Mouse (Mus musculus) v-Abl transformed pro-B cells (cell line): Measurements from ENCODE around the gene Xrcc4.

Source experiments
- in situ Hi-C, 2 experiments: fragments of 400-800 bp; cut with MboI; formaldehyde crosslinking; loops; one replicate each; pipeline ENCODE4 v1.15.1; 2025; ENCODE audit not compliant: unreplicated experiment in 2 of 2

Gene Xrcc4

GRCm38 (mm10) chr13:89970940-89971339 is 118.5 kb downstream of the Xrcc4 start:
- in situ Hi-C loops, result no loop called here

DNA sequence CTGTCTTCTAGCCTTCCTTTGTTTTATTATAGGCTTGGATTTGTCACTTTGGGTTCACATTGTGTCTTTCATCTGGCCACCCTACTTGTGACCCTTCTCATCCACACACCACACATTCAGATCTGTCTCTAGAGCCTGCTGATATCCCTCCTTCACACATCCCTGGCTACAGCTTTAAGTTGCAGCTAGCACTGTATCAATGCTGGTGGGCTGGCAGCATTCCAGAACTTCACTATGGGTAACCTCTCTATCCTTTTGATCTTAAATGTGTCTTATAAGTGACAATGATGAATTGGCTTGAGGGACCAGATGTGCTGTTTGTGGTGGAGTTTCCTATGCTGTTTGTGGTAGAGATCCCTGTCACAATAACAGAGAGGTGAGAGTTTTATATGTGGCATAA is 120.7 kb downstream of the Xrcc4 start:
- in situ Hi-C loops, result no loop called here

DNA sequence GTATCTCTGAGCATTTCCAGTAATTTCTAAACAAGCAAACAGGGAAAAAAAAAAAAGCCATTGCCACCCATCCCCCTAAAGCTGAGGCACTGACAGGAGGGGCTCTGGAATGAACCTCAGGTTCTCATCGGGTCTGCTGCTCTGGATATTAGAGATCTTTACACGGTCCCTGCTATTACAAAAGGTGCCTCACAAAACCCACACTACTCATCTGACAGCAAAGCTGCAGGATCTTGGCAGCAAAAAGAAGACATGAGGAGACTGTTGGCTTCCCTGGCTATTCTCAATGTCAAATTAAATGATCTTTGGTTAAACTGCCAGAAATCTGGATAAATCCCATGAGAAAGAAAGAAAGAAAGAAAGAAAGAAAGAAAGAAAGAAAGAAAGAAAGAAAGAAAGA is 145.1 kb downstream of the Xrcc4 start:
- in situ Hi-C loops, result no loop called here

DNA sequence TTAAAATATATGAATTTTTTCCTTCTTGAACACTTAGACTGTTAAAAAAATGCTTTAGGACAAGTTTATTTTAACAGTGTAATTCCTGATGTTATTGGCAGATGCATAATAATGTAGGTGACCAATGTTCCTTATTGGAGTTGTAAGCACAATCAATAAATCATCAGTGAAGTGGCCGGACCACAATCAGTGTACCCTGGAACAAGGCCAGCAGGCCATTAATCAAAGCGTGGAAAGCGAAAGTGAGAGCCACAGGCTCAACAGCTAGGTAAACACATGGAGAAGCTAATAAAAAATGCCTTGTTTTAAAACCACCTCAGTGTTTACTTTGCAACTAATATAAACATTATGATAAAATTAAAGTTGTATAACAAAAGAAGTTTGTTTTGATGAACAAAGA is 159.9 kb downstream of the Xrcc4 start:
- in situ Hi-C loops, result no loop called here

GRCm38 (mm10) chr13:89918814-89919481 is 170.5 kb downstream of the Xrcc4 start:
- in situ Hi-C loops, result no loop called here

DNA sequence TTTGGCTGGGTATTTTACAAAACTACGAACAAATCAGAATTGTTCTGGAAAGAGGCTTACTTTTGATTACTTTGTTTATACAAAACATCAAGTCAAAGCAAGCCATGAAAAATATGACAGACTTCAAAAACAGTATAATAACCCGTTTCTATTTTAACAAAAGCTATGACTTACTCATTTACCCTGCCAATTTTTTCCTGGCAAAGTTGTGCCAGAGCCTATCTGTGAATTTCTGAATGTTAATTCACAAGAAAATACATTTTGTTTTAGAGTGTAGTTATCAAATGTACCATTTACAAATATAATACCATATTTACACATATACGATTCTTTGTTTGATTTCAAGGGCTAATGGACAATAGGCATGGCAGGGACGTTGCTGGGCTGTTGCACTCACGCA is 175.1 kb downstream of the Xrcc4 start:
- in situ Hi-C loops, result no loop called here

GRCm38 (mm10) chr13:89913891-89914290 is 175.5 kb downstream of the Xrcc4 start:
- in situ Hi-C loops, result no loop called here

- in situ Hi-C loops, result no loop called here
Observed at GRCm38 (mm10) chr13:89906120-89906519, 183.3 kb downstream of the Xrcc4 start.

DNA sequence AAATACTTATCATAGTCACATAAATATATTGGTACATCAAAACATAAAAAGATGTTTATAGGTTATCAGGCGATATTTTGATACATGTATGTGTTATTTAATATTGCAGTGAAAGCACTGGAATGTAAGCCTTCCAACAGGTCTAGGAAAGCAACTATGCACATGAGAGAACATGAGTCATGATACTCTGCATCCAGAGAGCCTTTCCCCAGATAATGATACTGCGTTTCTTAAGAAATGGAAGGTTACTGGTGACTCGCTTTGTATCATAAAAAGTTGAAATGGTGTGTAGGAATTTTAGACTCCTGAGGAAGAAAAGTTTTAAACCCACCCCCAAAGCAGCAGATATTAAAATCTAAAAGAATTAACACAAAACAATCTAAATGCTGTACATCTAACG is 190.3 kb downstream of the Xrcc4 start:
- in situ Hi-C loops, result no loop called here

- in situ Hi-C loops, result no loop called here
Observed at GRCm38 (mm10) chr13:89892140-89892539, 197.3 kb downstream of the Xrcc4 start.

DNA sequence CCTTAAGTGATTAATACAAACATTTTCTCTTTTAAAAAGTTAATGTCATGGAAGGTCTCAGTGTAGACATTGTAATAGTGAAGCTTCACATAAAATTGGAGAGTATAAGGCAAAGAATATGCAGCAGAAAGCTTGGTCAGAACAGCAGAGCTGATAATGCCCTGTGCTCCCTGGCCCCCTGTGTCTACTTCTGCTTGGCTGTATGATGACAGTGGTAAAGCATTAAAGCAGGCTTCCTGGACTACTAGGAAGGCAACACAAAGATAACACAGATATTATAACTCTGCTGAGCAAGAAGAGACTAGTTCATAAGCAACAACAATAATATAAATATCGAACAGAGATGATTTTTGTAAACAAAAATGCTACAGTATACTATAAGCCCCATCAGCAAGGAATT is 199.2 kb downstream of the Xrcc4 start:
- in situ Hi-C loops, result no loop called here

GRCm38 (mm10) chr13:89889074-89889473 is 200.3 kb downstream of the Xrcc4 start:
- in situ Hi-C loops, result no loop called here

DNA sequence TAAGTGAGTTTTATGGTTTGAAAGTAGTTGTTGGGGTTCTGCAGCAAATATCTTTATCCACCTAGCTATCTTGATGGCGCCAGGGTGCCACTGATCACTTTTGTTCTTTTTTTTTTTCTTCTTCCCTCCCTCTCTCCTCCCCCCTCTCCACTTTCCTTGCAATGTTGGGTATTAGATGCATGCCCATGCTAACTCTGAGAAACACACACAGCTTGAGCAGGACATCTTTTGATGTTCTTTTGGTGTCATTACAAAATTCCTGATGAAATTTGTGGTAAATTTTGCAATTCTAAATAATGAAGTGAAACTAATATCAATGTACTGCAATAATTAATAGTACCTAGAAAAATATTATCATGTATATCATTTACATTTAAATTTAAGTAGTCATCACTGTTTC is 205.9 kb downstream of the Xrcc4 start:
- in situ Hi-C loops, result no loop called here

DNA sequence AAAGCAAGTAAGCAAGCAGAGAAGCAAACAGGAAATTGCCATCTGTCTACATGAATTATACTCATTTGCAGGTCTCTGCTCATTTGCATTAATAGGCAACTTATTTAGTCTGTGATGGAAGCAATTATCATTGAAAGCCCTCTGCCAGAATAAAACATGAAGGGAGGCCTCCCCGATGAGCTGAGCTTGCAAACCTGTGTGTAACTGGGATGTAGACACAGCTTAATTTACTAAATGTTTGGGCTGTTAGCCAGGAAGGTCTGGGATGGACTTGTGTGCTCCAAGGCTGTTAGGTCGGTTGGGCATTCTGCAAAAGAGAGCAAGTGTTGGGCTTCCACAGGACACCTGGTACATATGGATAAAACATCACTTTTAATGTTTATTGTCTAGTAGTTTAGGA is 208.1 kb downstream of the Xrcc4 start:
- in situ Hi-C loops, result no loop called here

GRCm38 (mm10) chr13:89878832-89879468 is 210.5 kb downstream of the Xrcc4 start:
- in situ Hi-C loops, result no loop called here

GRCm38 (mm10) chr13:89875499-89875898 is 213.9 kb downstream of the Xrcc4 start:
- in situ Hi-C loops, result no loop called here

- in situ Hi-C loops, result no loop called here
Observed at GRCm38 (mm10) chr13:89872725-89873124, 216.7 kb downstream of the Xrcc4 start.

DNA sequence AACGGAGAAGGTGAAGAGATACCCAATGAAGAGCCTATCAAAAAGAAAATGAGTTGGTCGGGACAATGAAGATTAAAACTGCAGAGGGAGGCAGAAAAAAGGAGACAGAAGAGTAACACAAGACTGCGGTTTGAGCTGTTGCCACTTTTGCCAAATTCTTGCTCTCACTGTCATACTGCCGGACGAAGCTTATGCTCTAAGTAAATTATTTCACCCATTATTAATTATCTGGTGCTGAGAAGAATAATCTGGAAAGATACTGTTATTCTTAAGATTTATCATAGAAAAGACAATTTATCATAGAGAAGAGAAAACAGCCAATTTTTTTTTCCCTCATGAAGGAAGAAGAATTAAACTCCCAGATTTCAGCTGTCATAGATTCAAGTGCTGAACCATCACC is 235.3 kb downstream of the Xrcc4 start:
- in situ Hi-C loops, result no loop called here

DNA sequence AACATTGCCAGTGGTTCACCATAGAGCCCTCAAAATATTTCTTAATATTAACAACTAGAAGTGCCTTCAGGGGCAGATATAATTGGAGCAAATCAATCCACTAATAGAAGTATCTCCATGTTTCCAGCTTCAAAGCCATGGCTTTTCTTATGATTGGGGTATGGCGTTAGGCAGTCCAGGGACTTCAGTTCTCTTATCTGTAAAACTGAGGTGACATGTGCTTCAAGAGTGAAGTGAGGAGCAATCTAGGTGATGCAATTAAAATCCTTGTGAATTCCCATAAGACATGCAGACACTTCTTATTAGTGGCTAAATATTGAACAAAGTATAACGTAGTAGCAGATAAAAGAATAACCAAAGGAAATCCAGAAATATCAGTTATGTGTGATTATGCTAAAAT is 238.7 kb downstream of the Xrcc4 start:
- in situ Hi-C loops, result no loop called here

DNA sequence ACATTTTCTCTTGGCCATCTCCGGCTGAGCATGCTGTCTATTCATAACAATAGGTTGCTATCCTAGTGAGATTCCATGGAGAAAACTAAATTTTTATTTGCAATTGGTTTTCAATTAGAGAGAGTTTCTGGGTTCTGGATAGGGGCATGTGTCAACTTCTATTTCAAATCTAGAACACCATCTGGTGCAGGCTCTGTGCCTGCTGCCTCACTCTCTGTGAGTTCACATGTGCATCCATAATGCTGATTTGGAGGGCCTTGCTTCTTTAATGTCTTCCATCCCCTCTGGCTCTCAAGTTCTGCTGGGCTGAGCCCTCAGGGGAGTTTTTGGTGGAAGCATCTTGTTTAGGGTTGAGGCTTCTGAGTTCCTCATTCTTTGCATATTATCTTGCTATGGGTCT is 239.5 kb downstream of the Xrcc4 start:
- in situ Hi-C loops, result no loop called here

DNA sequence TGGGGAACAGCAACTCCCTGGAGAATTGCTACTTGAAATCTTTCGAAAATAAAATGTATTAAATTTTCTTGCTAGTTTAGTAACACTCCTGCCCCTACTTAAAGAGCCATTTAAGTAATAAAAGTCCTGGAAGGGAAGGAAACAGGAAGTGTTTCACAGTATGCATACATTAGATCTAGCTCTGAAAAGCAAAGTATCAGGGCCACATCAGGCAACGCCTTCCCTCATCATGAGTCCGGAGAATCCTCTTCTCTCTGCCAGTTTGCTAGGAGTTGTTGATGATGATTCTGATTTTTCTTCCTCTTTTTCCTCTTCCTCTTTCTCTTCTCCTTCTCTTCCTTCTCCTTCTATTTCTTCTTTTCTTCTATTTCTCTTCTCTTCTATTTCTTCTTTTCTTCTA is 250.8 kb downstream of the Xrcc4 start:
- in situ Hi-C loops, result no loop called here

- in situ Hi-C loops, result no loop called here
Observed at GRCm38 (mm10) chr13:89834485-89834884, 254.9 kb downstream of the Xrcc4 start.
